Mouse (Mus musculus) kidney, adult 2 months (tissue): ENCODE measurements around the gene Ncoa3. TPM values are rescaled to one million over a fixed set of nuclear protein-coding genes. Genes with fewer than 3 reads are reported as not detected.

ENCODE experiments used
- DNase-seq: peaks from one replicate; pipeline ENCODE4 v3.0.0; 2021
- H3K27ac ChIP-seq: fragments of 200-500 bp; 2 replicates; pipeline ENCODE4 v1.5.1; 2012; ENCODE audit warnings: low read depth, low read length, control low read depth, inconsistent platforms; ENCODE audit not compliant: insufficient read depth
- H3K27me3 ChIP-seq: fragments of 200-500 bp; replicated peaks from 2 replicates; pipeline ENCODE4 v1.6.1; 2012; ENCODE audit warnings: mild to moderate bottlenecking, moderate library complexity, low read length, inconsistent platforms; ENCODE audit not compliant: control insufficient read depth, insufficient read depth
- H3K36me3 ChIP-seq: fragments of 200-500 bp; 2 replicates; pipeline ENCODE4 v1.6.1; 2012; ENCODE audit warnings: mild to moderate bottlenecking, moderate library complexity, low read length, inconsistent platforms; ENCODE audit not compliant: control insufficient read depth, insufficient read depth
- H3K4me1 ChIP-seq: fragments of 200-500 bp; 2 replicates; pipeline ENCODE4 v1.6.1; 2011; ENCODE audit warnings: low read length; ENCODE audit not compliant: control insufficient read depth, insufficient read depth
- H3K4me3 ChIP-seq: fragments of 200-500 bp; 2 replicates; pipeline ENCODE4 v1.5.1; 2011; ENCODE audit warnings: mild to moderate bottlenecking, low read depth, low read length, control low read depth; ENCODE audit not compliant: insufficient read depth
- CTCF ChIP-seq: fragments of 200-500 bp; conservative IDR thresholded peaks from 2 replicates; pipeline ENCODE4 v1.5.1; 2011; ENCODE audit warnings: low read depth, mild to moderate bottlenecking, control low read depth, low read length, moderate library complexity, mixed read lengths; ENCODE audit not compliant: insufficient read depth, insufficient read length
- POLR2A ChIP-seq: fragments of 200-500 bp; IDR thresholded peaks from one replicate; pipeline ENCODE4 v1.6.1; 2011; ENCODE audit warnings: low read depth, low read length, control low read depth
- WGBS: fragments of 180-500 bp; shearing (Covaris S2); methylation state at CpG from one replicate; pipeline ENCODE4 v1.1.7; 2018; 5-methylcytosine and 5-hydroxymethylcytosine counted together
- polyA plus RNA-seq: library from polyadenylated mRNA; depleted of rRNA; stranded (reverse); fragments of >200 nt; gene quantifications from 2 replicates; pipeline ENCODE4 v1.2.3, GENCODE M21; 2012

The Ncoa3 gene
- polyA plus RNA-seq, 1 experiment = 36.3 TPM

- Histone ChIP-seq H3K4me1 (peaks cover 35% of the 10 kb centered on the region), H3K36me3 (no peaks in the 10 kb centered on the region), H3K27ac (no peak overlapping the region), H3K4me3 (no peak overlapping the region), H3K27me3 (no peaks in the 10 kb centered on the region)
- DNase-seq = peak; percentile 80
- WGBS = 46% methylated on average over 3 of the region's 3 CpGs
- TF ChIP-seq CTCF = peak; percentile 82
- no peak for TF ChIP-seq POLR2A
Observed at GRCm38 (mm10) chr2:166035725-166036124, 43.3 kb downstream of the Ncoa3 start.

DNA sequence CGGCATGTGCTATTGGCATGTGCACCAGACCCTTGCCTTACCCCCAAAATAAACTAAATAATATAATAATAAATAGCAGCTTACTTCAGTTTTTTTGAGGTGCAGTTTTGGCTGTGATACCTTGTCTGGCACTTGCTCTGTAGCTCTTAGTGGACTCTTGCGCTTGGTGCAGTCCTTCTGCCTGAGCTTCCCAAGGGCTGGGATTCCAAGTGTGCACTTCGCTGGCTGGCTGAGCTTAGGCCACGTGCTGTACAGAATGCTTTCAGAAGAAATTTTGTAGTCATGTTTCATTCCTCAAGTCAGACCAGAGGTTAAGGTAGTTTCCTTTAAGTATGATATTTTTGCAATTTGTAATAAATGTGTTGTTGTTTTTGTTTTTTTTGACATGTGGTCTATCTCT, 47.2 kb downstream of the Ncoa3 start:
- Histone ChIP-seq H3K4me1 (peaks cover 33% of the 10 kb centered on the region), H3K36me3 (no peaks in the 10 kb centered on the region), H3K27me3 (no peaks in the 10 kb centered on the region), H3K4me3 (no peak overlapping the region), H3K27ac (no peak overlapping the region)
- TF ChIP-seq POLR2A (no peak), CTCF (no peak)
- 48% methylated on average over 4 of the region's 4 CpGs for WGBS
- DNase-seq = peak; percentile 71

DNA sequence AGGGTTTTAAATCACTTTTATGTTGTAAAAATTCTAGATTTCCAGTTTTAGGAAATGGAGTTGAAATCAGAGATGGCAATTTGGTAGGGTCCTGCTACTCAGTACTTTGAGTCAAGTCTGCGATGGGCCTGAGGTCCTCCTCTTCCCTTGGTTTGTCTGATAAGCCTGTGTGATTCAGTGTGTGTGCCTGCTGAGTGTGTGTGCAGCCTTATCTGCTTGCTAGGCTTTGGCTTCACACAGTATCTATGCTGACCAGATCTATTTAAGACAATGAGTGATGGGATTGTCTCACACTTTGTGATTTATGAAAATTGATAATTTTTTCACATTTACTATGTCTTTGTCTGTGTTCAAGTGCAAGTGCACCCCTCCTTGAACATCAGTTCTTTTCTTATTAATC, 50.1 kb downstream of the Ncoa3 start:
- no peaks in the 10 kb centered on the region for H3K27me3 ChIP-seq
- DNase-seq = no peak
- H3K4me3 ChIP-seq = no peak overlapping the region
- WGBS = 91% methylated on average over 1 of the region's 1 CpGs
- H3K27ac ChIP-seq = no peak overlapping the region
- no peaks in the 10 kb centered on the region for H3K36me3 ChIP-seq
- H3K4me1 ChIP-seq = peaks cover 45% of the 10 kb centered on the region
- TF ChIP-seq CTCF (no peak), POLR2A (no peak)

DNA sequence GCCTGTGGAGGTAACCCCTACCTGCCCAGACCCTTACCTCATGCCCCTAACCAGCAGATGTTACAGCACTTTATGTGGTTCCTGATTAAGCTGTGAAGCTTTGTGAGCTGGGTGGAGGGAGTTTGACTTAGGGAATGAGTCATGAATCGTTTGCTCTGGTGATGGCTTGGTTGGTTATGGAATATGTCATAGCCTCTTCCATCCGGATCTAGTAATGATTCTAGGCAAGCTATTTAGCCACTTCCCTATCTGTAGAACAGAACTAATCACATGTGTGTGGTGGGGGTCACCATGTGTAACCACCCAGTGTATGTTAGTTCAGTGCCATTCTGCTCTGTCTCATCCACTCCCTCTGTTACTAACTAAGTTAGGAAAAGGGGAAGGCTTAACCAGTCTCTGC, 52.6 kb downstream of the Ncoa3 start:
- H3K27me3 ChIP-seq = no peaks in the 10 kb centered on the region
- H3K27ac ChIP-seq = peak overlapping the region; percentile 57
- TF ChIP-seq POLR2A = no peak
- no peak for TF ChIP-seq CTCF
- H3K4me3 ChIP-seq = no peak overlapping the region
- peaks cover 9% of the 10 kb centered on the region; the same call in 1 of the 2 replicates for H3K36me3 ChIP-seq
- 34% methylated on average over 2 of the region's 2 CpGs for WGBS
- no peak for DNase-seq
- peaks cover 42% of the 10 kb centered on the region for H3K4me1 ChIP-seq

DNA sequence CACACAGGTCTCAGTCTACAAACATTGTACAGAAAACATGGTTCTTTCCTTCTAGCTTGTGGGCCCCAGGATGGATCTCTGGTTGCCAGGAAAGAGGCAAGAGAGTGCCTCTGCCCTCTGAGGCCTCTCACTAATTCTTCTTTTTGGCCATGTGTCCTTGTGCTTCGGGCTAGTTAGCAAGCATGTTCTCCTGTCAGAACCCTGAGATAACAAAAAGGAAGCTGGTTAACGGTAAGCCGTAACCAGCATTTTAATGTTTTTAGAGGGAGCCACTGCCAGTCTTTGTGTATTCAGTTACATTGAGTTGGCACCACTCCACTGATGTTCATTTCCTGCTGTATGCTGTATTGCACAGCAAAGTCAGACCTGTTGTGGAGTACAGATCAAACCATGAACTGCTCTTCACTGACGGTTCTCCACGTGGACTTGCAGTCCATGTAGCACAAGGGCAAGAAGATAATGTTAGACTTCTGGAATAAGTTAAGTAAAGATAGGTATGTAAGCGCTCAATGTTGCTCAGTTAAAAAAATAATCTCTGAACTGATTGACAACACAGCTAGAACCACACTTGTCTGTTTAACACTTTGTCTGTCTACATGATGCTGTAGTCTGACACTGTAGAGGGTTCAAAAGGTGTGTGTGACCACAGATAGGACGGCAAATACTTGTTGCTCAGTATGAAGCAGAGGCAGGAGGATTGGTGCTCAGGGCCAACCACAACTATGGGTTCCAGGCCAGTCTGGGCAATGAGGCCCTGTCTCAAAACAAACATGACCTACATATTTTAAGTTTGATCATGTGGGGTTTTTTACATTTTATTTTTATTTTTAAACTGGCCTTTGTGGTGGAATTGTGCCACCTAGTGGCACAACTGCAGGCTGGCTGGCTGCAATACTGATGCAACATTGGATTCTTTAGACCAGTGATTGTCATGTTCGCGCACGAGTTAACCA, 53.4 kb downstream of the Ncoa3 start:
- no peaks in the 10 kb centered on the region for H3K27me3 ChIP-seq
- no peak overlapping the region for H3K4me3 ChIP-seq
- H3K36me3 ChIP-seq = peaks cover 11% of the 10 kb centered on the region; the same call in 1 of the 2 replicates
- peak; percentile 57 for DNase-seq
- H3K4me1 ChIP-seq = peaks cover 41% of the 10 kb centered on the region
- 18% methylated on average over 10 of the region's 10 CpGs for WGBS
- TF ChIP-seq POLR2A = no peak
- peak; percentile 76 for TF ChIP-seq CTCF
- peak overlapping the region; percentile 61 for H3K27ac ChIP-seq

GRCm38 (mm10) chr2:166047931-166048330, 55.5 kb downstream of the Ncoa3 start:
- peak; percentile 69 for DNase-seq
- TF ChIP-seq POLR2A = no peak
- TF ChIP-seq CTCF = no peak
- peaks cover 29% of the 10 kb centered on the region for H3K4me1 ChIP-seq
- H3K27me3 ChIP-seq = no peaks in the 10 kb centered on the region
- whole genome bisulfite sequencing = 54% methylated on average over 4 of the region's 4 CpGs
- H3K36me3 ChIP-seq = peaks cover 13% of the 10 kb centered on the region; the same call in 1 of the 2 replicates
- peak overlapping the region; percentile 71 for H3K27ac ChIP-seq
- no peak overlapping the region for H3K4me3 ChIP-seq

GRCm38 (mm10) chr2:166048852-166049251, 56.4 kb downstream of the Ncoa3 start:
- Histone ChIP-seq H3K27me3 (no peaks in the 10 kb centered on the region), H3K27ac (0 out of 2 replicates have a peak overlapping the region, but pooled peaks have one; percentile 24), H3K36me3 (peaks cover 13% of the 10 kb centered on the region; the same call in 1 of the 2 replicates), H3K4me3 (no peak overlapping the region), H3K4me1 (peaks cover 29% of the 10 kb centered on the region)
- TF ChIP-seq CTCF = no peak
- TF ChIP-seq POLR2A = no peak
- WGBS = 73% methylated on average over 7 of the region's 7 CpGs
- DNase-seq = no peak
